Mouse (Mus musculus) liver, embryonic 14.5 days (tissue): ENCODE measurements around the gene Smad3. TPM values are rescaled to one million over a fixed set of nuclear protein-coding genes. Genes with fewer than 3 reads are reported as not detected.
A peak's percentile ranks its signal among the peaks of the same experiment; 100 is the strongest.

Source experiments
- ATAC-seq: fragments of 200-750 bp; cut with Nextera tagmentation; 2 replicates; pipeline ENCODE4 v1.8.0; 2017; ENCODE audit warnings: moderate number of reproducible peaks, mild to moderate bottlenecking, moderate library complexity; ENCODE audit not compliant: insufficient read depth
- DNase-seq, 3 experiments: peaks; one replicate each; pipeline ENCODE4 v3.0.0-alpha.2; 2012 to 2013; ENCODE audit warnings: low read depth in 3 of 3, low spot score in 3 of 3
- H3K27ac ChIP-seq: fragments of 300-500 bp; sonication (generic); 2 replicates; pipeline ENCODE4 v1.5.1; 2014; ENCODE audit warnings: moderate library complexity, mild to moderate bottlenecking, control low read depth, inconsistent platforms
- H3K27me3 ChIP-seq: fragments of 300-500 bp; sonication (generic); 2 replicates; pipeline ENCODE4 v1.6.1; 2014; ENCODE audit warnings: mild to moderate bottlenecking, low read length, moderate library complexity; ENCODE audit not compliant: control insufficient read depth, insufficient read depth
- H3K36me3 ChIP-seq: fragments of 300-500 bp; sonication (generic); replicated peaks from 2 replicates; pipeline ENCODE4 v1.6.1; 2014; ENCODE audit warnings: low read depth; ENCODE audit not compliant: control insufficient read depth, insufficient read depth
- H3K4me1 ChIP-seq, 2 experiments: fragments of 200-500 bp in 1 of 2; fragments of 300-500 bp in 1 of 2; sonication (generic) in 1 of 2; replicated peaks; 2 replicates each; pipeline ENCODE4 v1.6.1; 2012 to 2014; ENCODE audit warnings: antibody characterized with exemption in 1 of 2, inconsistent platforms in 1 of 2, low read length in 1 of 2; ENCODE audit not compliant: control insufficient read depth in 2 of 2, insufficient read depth in 2 of 2
- H3K4me2 ChIP-seq: fragments of 300-500 bp; sonication (generic); 2 replicates; pipeline ENCODE4 v1.6.1; 2014; ENCODE audit warnings: low read depth, mild to moderate bottlenecking, control low read depth, moderate library complexity
- H3K4me3 ChIP-seq, 2 experiments: fragments of 200-500 bp in 1 of 2; fragments of 300-500 bp in 1 of 2; sonication (generic) in 1 of 2; 2 replicates each; pipeline ENCODE4 v1.5.1; 2012 to 2014; ENCODE audit warnings: low read depth in 2 of 2, low read length in 2 of 2, mild to moderate bottlenecking in 2 of 2, control low read depth in 1 of 2, inconsistent platforms in 1 of 2, moderate library complexity in 1 of 2; ENCODE audit not compliant: insufficient read depth in 1 of 2
- H3K9ac ChIP-seq: fragments of 300-500 bp; sonication (generic); replicated peaks from 2 replicates; pipeline ENCODE4 v1.6.1; 2014; ENCODE audit warnings: mild to moderate bottlenecking, control low read depth, moderate library complexity
- H3K9me3 ChIP-seq: fragments of 300-500 bp; sonication (generic); 2 replicates; pipeline ENCODE4 v1.6.1; 2016; ENCODE audit warnings: low read length, mixed read lengths; ENCODE audit not compliant: control insufficient read depth
- CTCF ChIP-seq: IDR thresholded peaks from 2 replicates; pipeline ENCODE4 v1.5.1; 2016; ENCODE audit warnings: antibody characterized with exemption, low read depth, control low read depth
- EP300 ChIP-seq: IDR thresholded peaks from 2 replicates; pipeline ENCODE4 v1.6.1; 2016; ENCODE audit warnings: antibody characterized with exemption, low read depth
- WGBS: fragments of 180-500 bp; shearing (Covaris S2); extraction: QIAGEN DNeasy Blood & Tissue Kit; methylation state at CpG from one replicate; pipeline ENCODE4 v1.1.7; 2014; ENCODE audit not compliant: insufficient replicate concordance; 5-methylcytosine and 5-hydroxymethylcytosine counted together
- polyA plus RNA-seq, 2 experiments: library from polyadenylated mRNA; depleted of rRNA in 1 of 2; stranded (reverse) in 1 of 2; unstranded in 1 of 2; fragments of >200 nt; fragmentation: Nextera tagmentation in 1 of 2; extraction: Ambion mirVana in 1 of 2; gene quantifications; 2 replicates each; pipeline versions ENCODE4 v1.2.1 to v1.2.3; 2012 to 2014

Gene Smad3
- polyA plus RNA-seq, 2 experiments: 1.7 to 3.2 TPM

DNA sequence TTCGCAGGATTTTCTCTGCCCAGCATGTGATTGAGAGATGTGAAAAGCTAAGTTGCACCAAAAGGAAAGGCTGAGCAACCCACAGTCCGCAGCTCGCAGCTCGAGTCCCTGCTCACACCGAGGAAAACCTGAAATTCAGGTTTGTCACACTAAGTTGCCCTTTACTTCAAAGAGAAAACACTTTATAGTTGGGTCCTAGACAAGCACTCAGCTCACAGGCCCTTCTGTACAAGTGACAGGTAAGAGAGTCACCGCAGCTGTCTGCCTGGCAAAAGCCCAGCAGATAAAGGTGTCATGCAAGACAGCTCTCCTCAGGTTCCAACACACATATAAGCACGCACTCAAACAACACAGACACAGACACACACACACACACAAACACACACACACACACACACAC lies 5.2 kb downstream of the Smad3 start:
- H3K9me3 ChIP-seq: no peaks in the 10 kb centered on the region
- ATAC-seq (no peak), DNase-seq (no peak)
- H3K4me2 ChIP-seq: no peak overlapping the region
- no peaks in the 10 kb centered on the region for H3K36me3 ChIP-seq
- no peak overlapping the region for H3K27ac ChIP-seq
- TF ChIP-seq EP300: no peak
- no peak for TF ChIP-seq CTCF
- H3K9ac ChIP-seq: no peak overlapping the region
- peaks cover 27 to 49% of the 10 kb centered on the region in 2 experiments for H3K4me1 ChIP-seq
- WGBS: 73% methylated on average over 7 of the region's 7 CpGs
- no peaks in the 10 kb centered on the region for H3K27me3 ChIP-seq
- H3K4me3 ChIP-seq: no peak overlapping the region

DNA sequence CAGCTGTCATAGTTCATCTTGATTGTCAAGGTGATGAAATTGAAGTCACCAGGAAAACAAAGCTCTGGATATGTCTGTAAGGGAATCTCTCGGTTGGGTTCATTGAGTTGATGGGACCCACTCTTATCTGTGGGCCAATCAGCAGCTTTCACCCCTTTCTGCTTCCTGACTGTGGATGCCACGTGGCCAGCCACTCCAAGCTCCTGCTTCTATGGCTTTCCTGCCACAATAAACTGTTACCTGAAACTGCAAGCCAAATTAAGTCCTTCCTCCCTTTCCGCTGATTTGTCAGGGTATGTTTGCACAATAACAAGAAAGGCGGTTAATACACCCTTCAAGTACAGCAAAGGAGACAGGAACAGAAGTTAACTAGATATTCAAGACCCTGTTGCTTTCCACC lies 6.5 kb downstream of the Smad3 start:
- Histone ChIP-seq H3K27me3 (no peaks in the 10 kb centered on the region), H3K9me3 (no peaks in the 10 kb centered on the region), H3K4me1 (peaks cover 32 to 56% of the 10 kb centered on the region in 2 experiments), H3K36me3 (no peaks in the 10 kb centered on the region), H3K4me3 (no peak overlapping the region), H3K4me2 (no peak overlapping the region), H3K27ac (no peak overlapping the region), H3K9ac (no peak overlapping the region)
- no peak for TF ChIP-seq CTCF
- no peak for TF ChIP-seq EP300
- ATAC-seq (no peak), DNase-seq (no peak)
- 61% methylated on average over 4 of the region's 4 CpGs for WGBS

DNA sequence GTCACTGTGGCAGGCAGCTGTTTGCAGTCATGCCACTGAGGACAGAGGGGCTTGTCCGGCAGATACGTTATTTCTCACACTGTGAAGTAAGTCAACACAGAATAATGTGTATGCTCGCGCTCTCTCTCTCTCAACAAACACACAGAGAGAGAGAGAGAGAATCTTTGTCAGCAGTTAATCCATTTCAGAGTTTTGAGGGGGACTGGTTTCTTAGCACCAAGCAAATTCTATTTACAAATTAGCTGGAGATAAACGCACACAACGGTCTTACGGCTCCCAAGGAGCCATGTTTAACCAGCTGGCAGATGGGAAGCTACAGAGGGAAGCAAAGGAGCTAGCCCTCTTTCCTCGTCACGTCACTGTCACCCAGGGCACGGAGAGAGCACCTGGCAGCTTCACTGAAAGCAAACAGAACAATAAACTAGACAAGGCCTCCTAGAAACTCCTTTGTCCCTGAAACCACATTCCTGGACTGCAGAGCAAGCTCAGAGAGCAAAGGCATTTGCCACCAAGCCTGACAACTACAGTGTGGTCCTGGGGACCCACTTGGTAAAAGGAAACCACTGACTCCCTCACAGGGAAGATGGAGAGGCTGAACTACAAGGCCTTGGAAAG lies 7.3 kb downstream of the Smad3 start:
- Histone ChIP-seq H3K27ac (no peak overlapping the region), H3K36me3 (no peaks in the 10 kb centered on the region), H3K4me1 (peaks cover 34 to 59% of the 10 kb centered on the region in 2 experiments), H3K27me3 (no peaks in the 10 kb centered on the region), H3K4me3 (no peak overlapping the region), H3K9ac (no peak overlapping the region), H3K9me3 (no peaks in the 10 kb centered on the region), H3K4me2 (no peak overlapping the region)
- DNase-seq (no peak), ATAC-seq (no peak)
- no peak for TF ChIP-seq CTCF
- TF ChIP-seq EP300: no peak
- WGBS: 66% methylated on average over 10 of the region's 10 CpGs

- no peaks in the 10 kb centered on the region for H3K27me3 ChIP-seq
- H3K9me3 ChIP-seq: no peaks in the 10 kb centered on the region
- no peak overlapping the region for H3K27ac ChIP-seq
- H3K4me3 ChIP-seq: no peak overlapping the region
- peak overlapping the region; percentile 17 for H3K4me2 ChIP-seq
- no peak for ATAC-seq
- H3K36me3 ChIP-seq: no peaks in the 10 kb centered on the region
- WGBS: 25% methylated on average over 15 of the region's 15 CpGs
- peaks cover 44 to 61% of the 10 kb centered on the region in 2 experiments for H3K4me1 ChIP-seq
- TF ChIP-seq EP300 (no peak), CTCF (no peak)
- no peak for DNase-seq
- H3K9ac ChIP-seq: no peak overlapping the region
Observed at GRCm38 (mm10) chr9:63749296-63749915, 8.4 kb downstream of the Smad3 start.

- no peak for TF ChIP-seq CTCF
- TF ChIP-seq EP300: no peak
- no peak overlapping the region for H3K27ac ChIP-seq
- H3K4me1 ChIP-seq: peaks cover 48 to 70% of the 10 kb centered on the region in 2 experiments
- H3K36me3 ChIP-seq: no peaks in the 10 kb centered on the region
- WGBS: 81% methylated on average over 9 of the region's 9 CpGs
- no peak overlapping the region for H3K9ac ChIP-seq
- no peaks in the 10 kb centered on the region for H3K9me3 ChIP-seq
- ATAC-seq: no peak
- no peak overlapping the region for H3K4me2 ChIP-seq
- H3K4me3 ChIP-seq: no peak overlapping the region
- DNase-seq: no peak
- H3K27me3 ChIP-seq: no peaks in the 10 kb centered on the region
Observed at GRCm38 (mm10) chr9:63747645-63748295, 10.0 kb downstream of the Smad3 start.
